Mouse (Mus musculus) liver, adult 2 months (tissue): Measurements from ENCODE around the gene Psrc1. TPM values are rescaled to one million over a fixed set of nuclear protein-coding genes. Genes with fewer than 3 reads are reported as not detected.

Experiments
- DNase-seq: peaks from one replicate; pipeline ENCODE4 v3.0.0-alpha.2; 2011; ENCODE audit warnings: low read depth, low spot score; ENCODE audit errors: extremely low read depth
- H3K27ac ChIP-seq: fragments of 200-500 bp; replicated peaks from 2 replicates; pipeline ENCODE4 v1.5.1; 2012; ENCODE audit warnings: low read depth, mild to moderate bottlenecking, control low read depth, inconsistent platforms, low read length; ENCODE audit not compliant: insufficient read depth
- H3K27me3 ChIP-seq: fragments of 200-500 bp; 2 replicates; pipeline ENCODE4 v1.6.1; 2012; ENCODE audit warnings: mild to moderate bottlenecking, moderate library complexity, low read length, inconsistent platforms; ENCODE audit not compliant: control insufficient read depth, insufficient read depth
- H3K36me3 ChIP-seq: fragments of 200-500 bp; 2 replicates; pipeline ENCODE4 v1.6.1; 2012; ENCODE audit warnings: low read length, inconsistent platforms; ENCODE audit not compliant: control insufficient read depth, insufficient read depth
- H3K4me1 ChIP-seq: fragments of 200-500 bp; 2 replicates; pipeline ENCODE4 v1.6.1; 2011; ENCODE audit warnings: low read length; ENCODE audit not compliant: control insufficient read depth, insufficient read depth
- H3K4me3 ChIP-seq: fragments of 200-500 bp; 2 replicates; pipeline ENCODE4 v1.5.1; 2011; ENCODE audit warnings: low read depth, mild to moderate bottlenecking, control low read depth, low read length, moderate library complexity; ENCODE audit not compliant: insufficient read depth
- H3K79me2 ChIP-seq: fragments of 200-500 bp; 2 replicates; pipeline ENCODE4 v1.6.1; 2012; ENCODE audit warnings: inconsistent platforms, mild to moderate bottlenecking, low read length, moderate library complexity; ENCODE audit not compliant: control insufficient read depth, insufficient read depth
- H3K9ac ChIP-seq: fragments of 200-500 bp; 2 replicates; pipeline ENCODE4 v1.6.1; 2012; ENCODE audit warnings: low read depth, mild to moderate bottlenecking, control low read depth, inconsistent platforms, low read length
- CTCF ChIP-seq: fragments of 200-500 bp; IDR thresholded peaks from 2 replicates; pipeline ENCODE4 v1.5.1; 2011; ENCODE audit warnings: low read depth, low read length, control low read depth
- POLR2A ChIP-seq: fragments of 200-500 bp; IDR thresholded peaks from 2 replicates; pipeline ENCODE4 v1.6.1; 2011; ENCODE audit warnings: low read length, control low read depth; ENCODE audit not compliant: insufficient read depth; ENCODE audit errors: extremely low read depth
- WGBS: fragments of 180-500 bp; shearing (Covaris S2); methylation state at CpG from one replicate; pipeline ENCODE4 v1.1.7; 2018; 5-methylcytosine and 5-hydroxymethylcytosine counted together
- polyA plus RNA-seq: library from polyadenylated mRNA; depleted of rRNA; stranded (reverse); fragments of >200 nt; gene quantifications from 2 replicates; pipeline ENCODE4 v1.2.3, GENCODE M21; 2012
- total RNA-seq: library from RNA; depleted of rRNA; stranded (reverse); fragments of >200 nt; gene quantifications from 2 replicates; pipeline ENCODE4 v1.2.3, GENCODE M21; 2014

Gene Psrc1
- total and polyA plus RNA-seq, 2 experiments: 0.37 TPM; not detected in 1

DNA sequence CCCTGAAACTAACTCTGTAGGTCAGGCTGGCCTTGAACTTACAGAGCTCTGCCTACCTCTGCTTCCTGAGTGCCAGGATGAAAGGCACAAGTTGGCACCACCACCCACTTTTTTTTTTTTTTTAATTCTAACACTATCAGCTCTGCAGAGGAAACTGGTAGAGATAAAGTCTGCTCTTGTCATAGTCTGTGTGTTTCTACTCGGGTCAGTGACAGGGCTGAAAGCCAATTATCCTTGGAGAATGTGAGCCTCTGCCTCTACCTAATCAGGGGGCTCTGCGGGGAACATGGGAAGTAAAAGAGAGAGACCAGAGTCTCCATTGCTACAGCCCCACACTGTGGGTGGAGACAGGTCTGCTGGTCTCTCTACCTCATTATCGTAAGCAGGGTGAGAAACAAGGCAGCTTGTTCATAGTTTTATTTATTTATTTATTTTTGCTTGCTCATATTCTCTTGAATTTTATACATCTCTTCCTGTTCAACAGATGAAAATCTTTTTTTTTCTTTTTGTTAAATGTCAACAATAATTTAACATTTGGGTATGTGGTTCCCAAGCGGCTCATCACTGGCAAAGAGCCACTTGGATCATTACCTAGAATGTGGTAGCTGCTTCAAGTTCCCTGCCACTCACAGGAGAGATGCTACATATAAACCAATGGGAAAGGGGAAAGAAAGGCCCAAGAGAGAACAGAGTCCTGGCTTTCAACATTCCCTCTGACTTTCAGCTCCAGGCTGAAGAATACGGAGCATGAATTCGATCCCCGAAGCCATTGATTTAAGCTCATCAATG, 4.6 kb upstream of the Psrc1 start:
- Histone ChIP-seq H3K4me1 (0 out of 2 replicates have a peak, but pooled peaks cover 3% of the 10 kb centered on the region), H3K9ac (no peak overlapping the region), H3K79me2 (no peaks in the 10 kb centered on the region), H3K27ac (no peak overlapping the region), H3K27me3 (no peaks in the 10 kb centered on the region), H3K4me3 (no peak overlapping the region), H3K36me3 (no peaks in the 10 kb centered on the region)
- TF ChIP-seq CTCF (no peak), POLR2A (no peak)
- no peak for DNase-seq
- 77% methylated on average over 7 of the region's 7 CpGs for WGBS

DNA sequence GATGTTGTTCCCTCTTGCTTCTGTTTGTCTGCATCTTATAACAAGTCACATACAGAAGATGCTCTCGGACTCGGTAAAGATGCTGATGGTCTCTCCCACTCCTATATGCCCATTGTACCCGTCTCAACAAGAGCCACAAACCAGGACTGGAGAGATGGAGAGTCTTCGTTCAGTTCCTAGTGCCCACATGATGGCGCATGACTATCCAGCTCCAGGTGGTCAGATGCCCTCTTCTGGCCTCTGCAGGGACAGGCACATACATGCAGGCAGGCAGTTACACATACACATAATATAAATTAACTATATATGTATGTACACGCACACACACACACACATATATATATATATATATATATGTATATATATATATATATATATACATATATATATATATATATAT, 2.9 kb upstream of the Psrc1 start:
- 88% methylated on average over 6 of the region's 6 CpGs for WGBS
- H3K4me1 ChIP-seq: 0 out of 2 replicates have a peak, but pooled peaks cover 3% of the 10 kb centered on the region
- TF ChIP-seq CTCF (peak; percentile 75), POLR2A (no peak)

DNA sequence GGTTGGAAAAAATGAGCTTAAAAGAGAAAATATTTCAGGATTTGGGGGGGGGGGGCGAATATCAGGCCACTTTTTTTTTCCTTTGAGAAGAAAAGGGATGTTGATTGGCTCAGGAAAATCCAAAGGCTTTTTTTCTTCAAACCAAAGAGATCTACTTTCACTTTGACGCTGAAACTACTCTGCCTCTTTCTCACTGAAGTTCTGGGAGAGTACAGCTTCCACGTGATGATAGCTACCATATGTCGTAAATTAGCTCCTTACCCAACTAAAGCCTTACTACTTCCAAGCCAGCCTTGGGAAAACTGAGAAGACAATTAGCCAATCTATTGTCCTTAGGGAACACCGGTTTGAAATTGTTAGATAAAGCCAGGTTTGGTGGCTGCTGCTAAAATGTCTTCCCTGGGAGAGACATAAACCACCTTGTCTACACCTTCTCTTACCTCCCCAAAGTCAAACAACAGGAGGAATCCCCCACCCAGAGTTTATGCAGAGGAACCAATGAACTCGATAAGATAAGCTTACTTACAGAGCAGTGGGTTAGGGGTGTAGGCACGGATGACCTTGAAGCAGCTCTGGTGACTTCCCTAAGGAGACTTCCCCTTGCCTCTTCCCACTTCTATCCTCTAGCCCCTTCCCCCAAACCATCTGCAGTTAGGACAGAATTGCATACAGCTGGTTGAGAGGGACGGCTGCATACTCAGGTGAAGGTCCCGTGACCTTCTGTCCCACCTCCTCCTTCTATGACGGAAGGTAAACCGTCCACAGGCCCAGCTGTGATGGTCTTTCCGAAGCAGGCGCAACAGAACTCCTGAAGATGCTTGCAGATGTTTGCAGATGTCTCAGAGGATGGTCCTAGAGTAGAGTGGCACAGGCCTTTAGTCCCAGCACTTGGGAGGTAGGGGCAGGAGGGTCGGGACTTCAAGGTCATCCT, 1.4 kb upstream of the Psrc1 start:
- H3K79me2 ChIP-seq: no peaks in the 10 kb centered on the region
- TF ChIP-seq CTCF: no peak
- no peak for TF ChIP-seq POLR2A
- no peaks in the 10 kb centered on the region for H3K27me3 ChIP-seq
- H3K36me3 ChIP-seq: no peaks in the 10 kb centered on the region
- no peak overlapping the region for H3K4me3 ChIP-seq
- DNase-seq: no peak
- 0 out of 2 replicates have a peak, but pooled peaks cover 3% of the 10 kb centered on the region for H3K4me1 ChIP-seq
- WGBS: 73% methylated on average over 14 of the region's 14 CpGs
- no peak overlapping the region for H3K9ac ChIP-seq
- H3K27ac ChIP-seq: no peak overlapping the region

More for the DNA sequence above, 2.9 kb upstream of the Psrc1 start:
- DNase-seq: peak; percentile 15
- Histone ChIP-seq H3K4me3 (no peak overlapping the region), H3K27ac (no peak overlapping the region), H3K36me3 (no peaks in the 10 kb centered on the region), H3K27me3 (no peaks in the 10 kb centered on the region), H3K9ac (no peak overlapping the region), H3K79me2 (no peaks in the 10 kb centered on the region)

DNA sequence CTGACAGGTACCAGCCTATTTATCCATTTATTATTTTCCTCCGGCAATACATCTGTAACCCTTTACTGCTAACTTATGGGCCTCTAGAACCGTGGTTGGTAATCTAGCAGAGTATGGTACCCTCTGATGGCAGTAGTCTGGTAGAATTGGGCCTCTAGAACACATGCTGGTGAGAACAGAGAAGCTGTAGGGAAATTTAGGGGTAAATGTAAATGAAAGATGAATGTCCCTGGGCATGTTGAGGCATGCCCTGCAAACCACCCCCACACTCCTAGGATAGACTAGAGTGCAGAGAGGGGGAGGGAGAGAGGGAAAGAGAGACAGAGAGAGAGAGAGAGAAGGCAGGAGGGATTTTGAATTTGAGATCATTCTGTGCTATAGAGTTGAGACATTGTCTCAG, 786 bp downstream of the Psrc1 start:
- Histone ChIP-seq H3K4me1 (peaks cover 4% of the 10 kb centered on the region; the same call in 1 of the 2 replicates), H3K9ac (no peak overlapping the region), H3K79me2 (no peaks in the 10 kb centered on the region), H3K4me3 (no peak overlapping the region), H3K36me3 (no peaks in the 10 kb centered on the region), H3K27ac (no peak overlapping the region), H3K27me3 (no peaks in the 10 kb centered on the region)
- no peak for DNase-seq
- WGBS: 62% methylated on average over 2 of the region's 2 CpGs
- TF ChIP-seq POLR2A (no peak), CTCF (no peak)

DNA sequence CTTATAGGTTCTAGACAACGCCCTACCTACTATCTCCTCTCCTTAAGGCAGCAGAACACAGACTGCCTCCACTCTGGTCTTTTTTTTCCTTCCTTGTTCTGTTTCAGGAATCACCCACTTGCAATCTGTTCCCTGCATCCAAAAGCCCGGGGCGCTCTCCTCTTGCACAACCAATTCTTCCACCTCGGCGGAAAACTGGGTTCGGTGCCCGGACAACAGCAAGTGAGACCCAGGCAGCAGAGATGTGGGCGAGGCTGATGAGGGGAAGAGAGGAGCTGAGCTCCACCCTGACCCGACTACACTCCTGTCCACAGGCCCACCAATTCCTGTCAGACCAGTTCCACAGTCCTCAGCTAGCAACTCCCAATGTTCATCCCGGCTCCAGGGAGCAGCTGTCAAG, 2.5 kb downstream of the Psrc1 start:
- 83% methylated on average over 10 of the region's 10 CpGs for WGBS
- no peaks in the 10 kb centered on the region for H3K36me3 ChIP-seq
- H3K79me2 ChIP-seq: no peaks in the 10 kb centered on the region
- H3K9ac ChIP-seq: no peak overlapping the region
- no peak for DNase-seq
- H3K4me3 ChIP-seq: no peak overlapping the region
- peaks cover 5% of the 10 kb centered on the region; the same call in 1 of the 2 replicates for H3K4me1 ChIP-seq
- no peak overlapping the region for H3K27ac ChIP-seq
- H3K27me3 ChIP-seq: no peaks in the 10 kb centered on the region
- TF ChIP-seq POLR2A: no peak
- TF ChIP-seq CTCF: no peak
